Mouse (Mus musculus) lung, embryonic 14.5 days (tissue): ENCODE data around the gene Ccdc15. TPM values are rescaled to one million over a fixed set of nuclear protein-coding genes. Genes with fewer than 3 reads are reported as not detected.

Source experiments
- ATAC-seq: fragments of 200-750 bp; cut with Nextera tagmentation; 2 replicates; pipeline ENCODE4 v1.8.0; 2017; ENCODE audit warnings: mild to moderate bottlenecking, moderate TSS enrichment, moderate library complexity; ENCODE audit not compliant: insufficient read depth
- DNase-seq: peaks from one replicate; pipeline ENCODE4 v3.0.0-alpha.2; 2015
- H3K27ac ChIP-seq: fragments of 300-500 bp; sonication (generic); 2 replicates; pipeline ENCODE4 v1.5.1; 2014; ENCODE audit warnings: low read depth, mild to moderate bottlenecking, moderate library complexity
- H3K27me3 ChIP-seq: fragments of 300-500 bp; sonication (generic); 2 replicates; pipeline ENCODE4 v1.6.1; 2014; ENCODE audit warnings: low read length, control low read depth; ENCODE audit not compliant: insufficient read depth
- H3K36me3 ChIP-seq: fragments of 300-500 bp; sonication (generic); 2 replicates; pipeline ENCODE4 v1.6.1; 2014; ENCODE audit warnings: control low read depth; ENCODE audit not compliant: insufficient read depth
- H3K4me1 ChIP-seq: fragments of 300-500 bp; sonication (generic); 2 replicates; pipeline ENCODE4 v1.6.1; 2014; ENCODE audit warnings: antibody characterized with exemption, control low read depth; ENCODE audit not compliant: insufficient read depth
- H3K4me2 ChIP-seq: fragments of 300-500 bp; sonication (generic); 2 replicates; pipeline ENCODE4 v1.6.1; 2014; ENCODE audit warnings: mild to moderate bottlenecking
- H3K4me3 ChIP-seq: fragments of 300-500 bp; sonication (generic); 2 replicates; pipeline ENCODE4 v1.5.1; 2014; ENCODE audit warnings: low read depth, low read length
- H3K9ac ChIP-seq: fragments of 300-500 bp; sonication (generic); 2 replicates; pipeline ENCODE4 v1.6.1; 2014
- H3K9me3 ChIP-seq: fragments of 300-500 bp; sonication (generic); 2 replicates; pipeline ENCODE4 v1.6.1; 2016; ENCODE audit warnings: low read depth, low read length, control low read depth
- CTCF ChIP-seq: IDR thresholded peaks from 2 replicates; pipeline ENCODE4 v1.5.1; 2016; ENCODE audit warnings: antibody characterized with exemption, low read depth
- WGBS: fragments of 180-500 bp; shearing (Covaris S2); extraction: QIAGEN DNeasy Blood & Tissue Kit; methylation state at CpG from one replicate; pipeline ENCODE4 v1.1.7; 2014; 5-methylcytosine and 5-hydroxymethylcytosine counted together
- polyA plus RNA-seq: library from polyadenylated mRNA; unstranded; fragments of >200 nt; fragmentation: Nextera tagmentation; extraction: Ambion mirVana; gene quantifications from 2 replicates; pipeline ENCODE4 v1.2.1, GENCODE M21; 2014

The Ccdc15 gene
- polyA plus RNA-seq, 1 experiment from 2014 or later: 7.9 TPM

DNA sequence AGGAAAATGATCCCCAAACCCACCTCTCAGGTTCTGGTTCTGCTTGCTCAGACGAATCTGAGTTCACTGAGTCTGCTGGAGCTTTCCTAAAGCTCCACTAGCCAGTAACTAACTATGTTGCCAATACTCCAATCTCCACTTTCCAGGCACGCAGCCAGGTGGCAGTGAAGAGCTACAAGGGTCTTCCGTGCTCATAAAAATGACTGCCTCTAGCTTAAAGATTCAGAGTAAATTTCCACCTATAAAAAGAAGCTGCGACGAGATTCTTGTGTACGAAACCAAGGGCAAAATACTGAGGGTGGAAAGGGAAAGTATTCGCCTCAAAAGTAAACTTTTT lies 92.4 kb downstream of the Ccdc15 start:
- Histone ChIP-seq H3K9me3 (no peaks in the 10 kb centered on the region), H3K27me3 (no peaks in the 10 kb centered on the region), H3K4me2 (peak overlapping the region; percentile 90), H3K36me3 (no peaks in the 10 kb centered on the region), H3K9ac (peak overlapping the region; percentile 52), H3K4me3 (peak overlapping the region; percentile 41), H3K4me1 (peaks cover 8% of the 10 kb centered on the region; the same call in 1 of the 2 replicates), H3K27ac (no peak overlapping the region)
- TF ChIP-seq CTCF: peak; percentile 81
- ATAC-seq (peak; percentile 64), DNase-seq (peak; percentile 89)
- 28% methylated on average over 7 of the region's 7 CpGs for WGBS

- peaks cover 8% of the 10 kb centered on the region; the same call in 1 of the 2 replicates for H3K4me1 ChIP-seq
- no peaks in the 10 kb centered on the region for H3K27me3 ChIP-seq
- WGBS: 2% methylated on average over 38 of the region's 38 CpGs
- peak within 1 kb of the TSS; percentile 52 for H3K9ac ChIP-seq
- no peaks in the 10 kb centered on the region for H3K9me3 ChIP-seq
- no peak within 1 kb of the TSS for H3K27ac ChIP-seq
- no peak for TF ChIP-seq CTCF
- H3K4me2 ChIP-seq: peak within 1 kb of the TSS; percentile 90
- ATAC-seq (peak; percentile 91), DNase-seq (peak; percentile 83)
- H3K4me3 ChIP-seq: peak within 1 kb of the TSS; percentile 41
- no peaks in the 10 kb centered on the region for H3K36me3 ChIP-seq
These were observed 92.9 kb downstream of the Ccdc15 start, which contains the start of gene Slc37a2 for GRCm38 (mm10) chr9:37255149-37255888. Gene Slc37a2 (minus strand): TSS chr9:37255738.

DNA sequence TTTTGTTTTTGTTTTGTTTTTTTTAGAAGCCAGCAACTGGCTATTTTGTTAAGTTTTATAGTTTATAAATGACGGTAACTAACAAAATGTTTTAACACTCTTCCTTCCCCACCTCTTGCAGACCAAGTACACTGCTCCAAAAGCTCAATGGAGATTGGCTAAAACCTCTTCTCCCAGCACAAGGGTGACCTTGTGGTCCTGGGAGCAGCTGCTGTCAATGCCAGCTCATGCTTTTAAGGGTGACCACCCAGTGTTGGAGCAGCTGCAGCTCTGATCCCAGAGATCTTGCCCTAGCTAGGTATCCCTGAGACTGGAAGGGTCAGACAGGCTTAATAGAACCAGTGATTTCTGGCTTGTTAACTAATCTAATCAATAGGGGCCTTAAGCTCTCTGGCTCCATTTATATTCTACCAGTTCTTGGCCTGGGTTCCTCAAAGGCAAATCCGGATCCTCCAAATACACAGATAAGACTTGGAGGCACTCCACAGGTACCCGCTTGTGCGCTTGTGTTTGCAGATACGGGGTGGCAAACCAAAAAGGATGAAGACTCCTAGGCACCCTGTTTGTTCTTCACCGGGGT lies 93.6 kb downstream of the Ccdc15 start:
- H3K9ac ChIP-seq: peak overlapping the region; percentile 52
- no peak for TF ChIP-seq CTCF
- no peaks in the 10 kb centered on the region for H3K27me3 ChIP-seq
- no peaks in the 10 kb centered on the region for H3K36me3 ChIP-seq
- DNase-seq: no peak
- H3K4me3 ChIP-seq: peak overlapping the region; percentile 41
- peak overlapping the region; percentile 90 for H3K4me2 ChIP-seq
- ATAC-seq: peak; percentile 7; the same call in 1 of the 2 replicates
- H3K9me3 ChIP-seq: no peaks in the 10 kb centered on the region
- H3K27ac ChIP-seq: no peak overlapping the region
- H3K4me1 ChIP-seq: peaks cover 8% of the 10 kb centered on the region; the same call in 1 of the 2 replicates
- 14% methylated on average over 6 of the region's 6 CpGs for WGBS

GRCm38 (mm10) chr9:37250631-37251030 lies 97.6 kb downstream of the Ccdc15 start:
- no peak for DNase-seq
- Histone ChIP-seq H3K4me2 (no peak overlapping the region), H3K4me3 (no peak overlapping the region), H3K27ac (no peak overlapping the region), H3K27me3 (no peaks in the 10 kb centered on the region), H3K9ac (no peak overlapping the region), H3K4me1 (peaks cover 7% of the 10 kb centered on the region; the same call in 1 of the 2 replicates), H3K36me3 (no peaks in the 10 kb centered on the region), H3K9me3 (no peaks in the 10 kb centered on the region)
- TF ChIP-seq CTCF: no peak
- ATAC-seq: no peak
- WGBS: 69% methylated on average over 6 of the region's 6 CpGs

DNA sequence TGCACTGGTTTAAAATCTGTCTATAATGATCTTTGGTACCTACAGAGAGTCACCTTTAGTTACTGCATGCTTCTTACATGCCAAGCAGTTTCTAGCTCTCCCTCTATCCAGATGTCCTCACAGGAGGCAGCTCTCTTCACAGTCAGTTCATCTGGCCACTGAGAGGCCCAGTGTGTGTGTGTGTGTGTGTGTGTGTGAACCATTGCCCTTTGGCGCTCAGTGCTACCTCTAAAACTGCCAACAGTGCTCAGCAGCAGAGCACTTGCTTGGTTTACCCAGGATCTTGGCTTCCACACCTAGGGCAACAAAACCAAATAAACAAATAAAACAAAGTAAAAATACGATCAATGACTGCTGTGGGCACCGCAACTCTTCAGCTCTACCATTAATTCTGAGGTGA lies 98.3 kb downstream of the Ccdc15 start:
- no peak for ATAC-seq
- Histone ChIP-seq H3K36me3 (no peaks in the 10 kb centered on the region), H3K27ac (no peak overlapping the region), H3K4me2 (no peak overlapping the region), H3K4me1 (peaks cover 5% of the 10 kb centered on the region; the same call in 1 of the 2 replicates), H3K9ac (no peak overlapping the region), H3K9me3 (no peaks in the 10 kb centered on the region), H3K27me3 (no peaks in the 10 kb centered on the region), H3K4me3 (no peak overlapping the region)
- no peak for TF ChIP-seq CTCF
- no peak for DNase-seq
- WGBS: 78% methylated on average over 3 of the region's 3 CpGs

DNA sequence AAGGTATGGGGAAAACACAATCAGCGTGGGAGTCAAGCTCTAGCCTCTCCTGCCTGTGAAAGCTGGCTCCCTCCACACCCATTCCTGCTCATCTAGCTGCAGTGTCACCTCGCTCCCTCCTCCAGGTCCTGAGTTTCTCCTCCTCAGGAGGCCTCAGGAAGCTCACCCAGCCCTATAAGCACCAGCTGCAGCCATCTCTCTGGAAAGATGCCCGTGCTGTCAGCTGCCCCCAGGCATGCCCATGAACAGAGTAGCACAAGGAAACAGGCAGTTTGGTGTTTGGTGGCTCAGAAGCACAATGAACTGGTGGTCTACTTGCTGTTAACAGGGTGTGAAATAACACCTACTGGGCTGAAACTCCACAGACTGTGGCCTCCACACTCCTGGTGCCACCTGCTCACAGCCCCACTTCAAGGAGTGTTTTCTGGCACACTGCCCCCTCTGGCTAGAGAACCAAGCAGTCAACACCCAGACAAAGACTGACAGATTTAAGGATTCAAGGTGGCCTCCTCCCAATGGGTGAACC lies 99.8 kb downstream of the Ccdc15 start:
- 38% methylated on average over 3 of the region's 3 CpGs for whole genome bisulfite sequencing
- 0 out of 2 replicates have a peak, but pooled peaks have one; percentile 9 for TF ChIP-seq CTCF
- Histone ChIP-seq H3K27ac (no peak overlapping the region), H3K9ac (no peak overlapping the region), H3K36me3 (no peaks in the 10 kb centered on the region), H3K4me2 (no peak overlapping the region), H3K4me3 (no peak overlapping the region), H3K27me3 (no peaks in the 10 kb centered on the region), H3K9me3 (no peaks in the 10 kb centered on the region), H3K4me1 (no peaks in the 10 kb centered on the region)
- DNase-seq (no peak), ATAC-seq (peak; percentile 32; the same call in 1 of the 2 replicates)

DNA sequence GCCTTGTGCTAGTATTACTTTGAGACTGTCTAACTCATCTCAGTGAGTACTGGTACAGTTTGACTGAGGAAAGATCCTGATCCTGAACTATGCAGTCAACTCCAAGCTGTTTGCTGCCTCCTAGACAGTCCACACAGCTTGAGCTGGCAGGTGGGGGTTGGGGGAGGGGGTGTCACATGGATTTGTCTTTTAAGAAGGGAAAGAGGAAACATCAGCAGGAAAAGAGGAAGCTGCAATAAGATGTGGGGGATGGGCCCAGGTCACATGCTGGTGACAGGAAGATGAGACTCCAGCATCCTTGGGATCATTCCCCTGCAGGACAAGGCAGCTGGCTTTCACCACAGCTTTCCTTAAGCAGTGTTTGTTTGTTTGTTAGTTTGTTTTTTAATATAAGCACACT lies 100.8 kb downstream of the Ccdc15 start:
- no peak overlapping the region for H3K4me3 ChIP-seq
- H3K27ac ChIP-seq: no peak overlapping the region
- no peaks in the 10 kb centered on the region for H3K36me3 ChIP-seq
- ATAC-seq (no peak), DNase-seq (peak; percentile 39)
- no peaks in the 10 kb centered on the region for H3K4me1 ChIP-seq
- H3K9ac ChIP-seq: no peak overlapping the region
- H3K4me2 ChIP-seq: no peak overlapping the region
- TF ChIP-seq CTCF: no peak
- H3K27me3 ChIP-seq: no peaks in the 10 kb centered on the region
- H3K9me3 ChIP-seq: no peaks in the 10 kb centered on the region
